In genomic region chr14:105432670-105433069, GRCm38 (mm10) we compare ENCODE assay signal across 14 mouse cellular contexts.
DNase-seq lines count a peak whose midpoint lies in the region; ATAC-seq lines count a peak whose summit lies in the region.
"Had no signal": no experiment of that assay in that cellular context is flagged by ENCODE, and none has a peak within 500 bp of the region (broad histone marks: within the 10 kb centered on the region; RNA-seq: fewer than 3 reads in every experiment).

No protein-coding gene starts in this region.

- 6% methylated on average over 4 of the region's 4 CpGs for WGBS in heart, embryonic 16.5 days
- 14% methylated on average over 4 of the region's 4 CpGs for WGBS in liver, embryonic 13.5 days (ENCODE audit: insufficient replicate concordance)

- peak; percentile 72 for ATAC-seq in heart, embryonic 16.5 days (replicated peaks; ENCODE audit: extremely low read depth, insufficient read depth, low FRiP score)
- 0 out of 2 replicates have a peak, but pooled peaks have one; percentile 45 for ATAC-seq in liver, embryonic 13.5 days (ENCODE audit: low read depth)
- ATAC-seq: inflammation-experienced regulatory T-cells, adult 6 months; lung, postnatal 0 days; Patski had no signal

- intact Hi-C loops in gastrocnemius, postnatal 36 days (cut with DNase I), result no loop called here

- peak overlapping the region; percentile 24 for H3K9ac ChIP-seq in heart, embryonic 16.5 days (ENCODE audit: low read length)
- H3K9ac ChIP-seq in liver, embryonic 13.5 days, result no peak overlapping the region
- H3K9ac ChIP-seq: forebrain, embryonic 12.5 days had no signal

- no peak overlapping the region for H3K4me3 ChIP-seq in heart, embryonic 16.5 days (ENCODE audit: low read length)
- H3K4me3 ChIP-seq in liver, embryonic 13.5 days (replicated peaks), result no peak overlapping the region
- H3K4me3 ChIP-seq: forebrain, embryonic 12.5 days had no signal

- H3K27me3 ChIP-seq in heart, embryonic 16.5 days (ENCODE audit: control insufficient read depth, insufficient read depth, low read length), result no peaks in the 10 kb centered on the region
- no peaks in the 10 kb centered on the region for H3K27me3 ChIP-seq in liver, embryonic 13.5 days
- H3K27me3 ChIP-seq: Patski had no signal

- H3K27ac ChIP-seq in heart, embryonic 16.5 days (ENCODE audit: low read length), result no peak overlapping the region
- H3K27ac ChIP-seq in liver, embryonic 13.5 days, result no peak overlapping the region
- H3K27ac ChIP-seq: forebrain, embryonic 12.5 days had no signal

- H3K4me2 ChIP-seq in heart, embryonic 16.5 days (ENCODE audit: low read depth, low read length), result peak overlapping the region; percentile 32
- H3K4me2 ChIP-seq in liver, embryonic 13.5 days, result no peak overlapping the region
- H3K4me2 ChIP-seq: forebrain, embryonic 12.5 days had no signal

- no peaks in the 10 kb centered on the region for H3K9me3 ChIP-seq in heart, embryonic 16.5 days (replicated peaks; ENCODE audit: control insufficient read depth, low read length)
- no peaks in the 10 kb centered on the region for H3K9me3 ChIP-seq in liver, embryonic 13.5 days (replicated peaks)
- H3K9me3 ChIP-seq: forebrain, embryonic 12.5 days had no signal

- peaks cover 12% of the 10 kb centered on the region for H3K4me1 ChIP-seq in heart, embryonic 16.5 days (ENCODE audit: control insufficient read depth, insufficient read depth, low read length)
- no peaks in the 10 kb centered on the region for H3K4me1 ChIP-seq in liver, embryonic 13.5 days (replicated peaks)

- no peak for DNase-seq in heart, adult 18-20 months
- peak; percentile 24 for DNase-seq in thymus, postnatal 4 days
- no peak for DNase-seq in thymus, postnatal 14 days
- DNase-seq in liver, embryonic 13.5 days, result no peak
- no peak for DNase-seq in cerebellum, adult 8-10 months
- no peak for DNase-seq in kidney, postnatal 4 days
- no peak for DNase-seq in gastrocnemius, postnatal 36 days
- DNase-seq: adrenal gland, adult 2 months; left cerebral cortex, postnatal 4 days had no signal

- no peaks in the 10 kb centered on the region for H3K36me3 ChIP-seq in heart, embryonic 16.5 days (ENCODE audit: control insufficient read depth, insufficient read depth)
- H3K36me3 ChIP-seq in liver, embryonic 13.5 days, result no peaks in the 10 kb centered on the region
- H3K36me3 ChIP-seq: forebrain, embryonic 12.5 days had no signal
